Mouse (Mus musculus) CH12.LX (cell line): ENCODE data around the gene Agap3.

Source experiments
- BHLHE40 ChIP-seq: IDR thresholded peaks from 2 replicates; pipeline ENCODE4 v1.6.1; 2011; ENCODE audit warnings: mild to moderate bottlenecking, low read depth, low read length, improper control_type of control experiment
- CHD1 ChIP-seq: IDR thresholded peaks from 2 replicates; pipeline ENCODE4 v1.6.1; 2012; ENCODE audit warnings: low read depth, low read length, improper control_type of control experiment, inconsistent platforms
- CTCF ChIP-seq, 2 experiments: IDR thresholded peaks in 1 of 2; conservative IDR thresholded peaks in 1 of 2; 2 replicates each; pipeline ENCODE4 v1.5.1; 2011 to 2012; ENCODE audit warnings: low read depth in 2 of 2, low read length in 2 of 2, improper control_type of control experiment in 1 of 2, inconsistent platforms in 1 of 2, mild to moderate bottlenecking in 1 of 2, moderate library complexity in 1 of 2
- EP300 ChIP-seq: IDR thresholded peaks from 2 replicates; pipeline ENCODE4 v1.6.1; 2011; ENCODE audit warnings: low read length, improper control_type of control experiment
- ETS1 ChIP-seq: conservative IDR thresholded peaks from 2 replicates; pipeline ENCODE4 v1.6.1; 2012; ENCODE audit warnings: low read depth, mild to moderate bottlenecking, inconsistent platforms, low read length, improper control_type of control experiment, moderate library complexity
- GABPA ChIP-seq: IDR thresholded peaks from 2 replicates; pipeline ENCODE4 v1.6.1; 2012; ENCODE audit warnings: low read depth, low read length, improper control_type of control experiment, inconsistent platforms; ENCODE audit not compliant: insufficient replicate concordance
- MAFK ChIP-seq: IDR thresholded peaks from 2 replicates; pipeline ENCODE4 v1.6.1; 2011; ENCODE audit warnings: low read length, improper control_type of control experiment; ENCODE audit not compliant: insufficient replicate concordance
- MXI1 ChIP-seq: IDR thresholded peaks from 2 replicates; pipeline ENCODE4 v1.6.1; 2011; ENCODE audit warnings: mild to moderate bottlenecking, low read depth, low read length, improper control_type of control experiment
- POLR2A ChIP-seq: IDR thresholded peaks from 2 replicates; pipeline ENCODE4 v1.6.1; 2011; ENCODE audit warnings: low read depth, mild to moderate bottlenecking, improper control_type of control experiment, low read length
- USF1 ChIP-seq: IDR thresholded peaks from 2 replicates; pipeline ENCODE4 v1.6.1; 2014; ENCODE audit warnings: low read depth, mild to moderate bottlenecking, inconsistent platforms, low read length, improper control_type of control experiment
- USF2 ChIP-seq: conservative IDR thresholded peaks from 2 replicates; pipeline ENCODE4 v1.6.1; 2011; ENCODE audit warnings: low read depth, low read length, improper control_type of control experiment
- ZKSCAN1 ChIP-seq: IDR thresholded peaks from 2 replicates; pipeline ENCODE4 v1.6.1; 2012; ENCODE audit warnings: low read depth, inconsistent platforms, low read length, improper control_type of control experiment, borderline replicate concordance
- ZNF384 ChIP-seq: IDR thresholded peaks from 2 replicates; pipeline ENCODE4 v1.6.1; 2012; ENCODE audit warnings: low read depth, low read length, improper control_type of control experiment, inconsistent platforms

DNA sequence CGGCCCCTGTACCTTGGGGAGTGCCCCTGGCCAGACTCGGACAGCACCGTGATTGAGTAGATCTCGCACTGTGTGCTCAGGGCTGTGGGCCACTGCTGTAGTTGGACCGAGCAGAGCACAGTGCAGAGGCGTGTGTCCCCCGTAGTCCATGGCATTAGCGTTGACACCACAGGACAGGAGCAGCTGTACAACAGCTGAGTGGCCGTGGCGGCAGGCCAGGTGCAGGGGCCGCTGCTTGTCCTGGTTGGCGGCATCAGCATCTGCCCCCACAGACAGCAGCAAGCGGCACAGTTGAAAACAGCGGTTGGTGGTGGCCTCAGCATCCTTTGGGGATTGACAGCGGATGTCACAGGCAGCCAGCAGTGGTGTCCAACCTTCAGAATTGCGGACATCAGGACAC lies 85.6 kb downstream of the Agap3 start:
- no peak for TF ChIP-seq GABPA
- no peak for TF ChIP-seq USF1
- TF ChIP-seq CTCF (conservative IDR thresholded peaks at IDR 0.05 in 1 of 2, IDR thresholded peaks at IDR 0.05 in 1 of 2; ENCODE audit: low read depth in 2 of 2, low read length in 2 of 2): no peak
- no peak for TF ChIP-seq CHD1
- TF ChIP-seq MXI1: no peak
- no peak for TF ChIP-seq MAFK
- TF ChIP-seq EP300: no peak
- TF ChIP-seq BHLHE40: no peak
- no peak for TF ChIP-seq ZKSCAN1
- no peak for TF ChIP-seq POLR2A
- TF ChIP-seq USF2: no peak
- no peak for TF ChIP-seq ZNF384
- TF ChIP-seq ETS1: no peak
